Mouse (Mus musculus) bone marrow, adult 2 months (tissue): ENCODE results near the gene Prr9. TPM values are rescaled to one million over a fixed set of nuclear protein-coding genes. Genes with fewer than 3 reads are reported as not detected.

Source experiments
- H3K27ac ChIP-seq: fragments of 200-500 bp; 2 replicates; pipeline ENCODE4 v1.5.1; 2012; ENCODE audit warnings: low read depth, mild to moderate bottlenecking, control low read depth, inconsistent platforms, low read length; ENCODE audit not compliant: control insufficient read depth, poor library complexity, insufficient read depth
- H3K4me1 ChIP-seq: fragments of 200-500 bp; 2 replicates; pipeline ENCODE4 v1.6.1; 2011; ENCODE audit warnings: low read length; ENCODE audit not compliant: control insufficient read depth, insufficient read depth
- H3K4me3 ChIP-seq: fragments of 200-500 bp; replicated peaks from 2 replicates; pipeline ENCODE3; 2011; ENCODE audit warnings: mild to moderate bottlenecking, low read depth, low read length, control low read depth; ENCODE audit not compliant: control insufficient read depth
- CTCF ChIP-seq: fragments of 200-500 bp; IDR thresholded peaks from 2 replicates; pipeline ENCODE4 v1.5.1; 2011; ENCODE audit warnings: low read length, control low read depth; ENCODE audit not compliant: control insufficient read depth, insufficient read depth
- POLR2A ChIP-seq: fragments of 200-500 bp; IDR thresholded peaks from 2 replicates; pipeline ENCODE4 v1.6.1; 2011; ENCODE audit warnings: low read depth, mild to moderate bottlenecking, control low read depth, low read length, borderline replicate concordance; ENCODE audit not compliant: control insufficient read depth
- WGBS: fragments of 180-500 bp; shearing (Covaris S2); methylation state at CpG from one replicate; pipeline ENCODE4 v1.1.7; 2018; 5-methylcytosine and 5-hydroxymethylcytosine counted together
- polyA plus RNA-seq: library from polyadenylated mRNA; stranded (reverse); fragments of >200 nt; gene quantifications from 2 replicates; pipeline ENCODE4 v1.2.4, GENCODE M21; 2011; ENCODE audit warnings: low replicate concordance; ENCODE audit not compliant: missing spikeins, insufficient read depth, insufficient read length

The Prr9 gene
- polyA plus RNA-seq = not detected in 2 replicates

GRCm38 (mm10) chr3:92123847-92124246 lies at the start of gene Prr9:
Prr9 (minus strand) TSS chr3:92123947.
- Histone ChIP-seq H3K4me1 (no peaks in the 10 kb centered on the region), H3K27ac (no peak within 1 kb of the TSS), H3K4me3 (no peak within 1 kb of the TSS)
- no peak for TF ChIP-seq CTCF
- no peak for TF ChIP-seq POLR2A
- WGBS = 80% methylated on average over 5 of the region's 5 CpGs

GRCm38 (mm10) chr3:92169847-92170246 lies 46.1 kb upstream of the Prr9 start:
- H3K4me1 ChIP-seq = no peaks in the 10 kb centered on the region
- H3K4me3 ChIP-seq = no peak overlapping the region
- H3K27ac ChIP-seq = no peak overlapping the region
- WGBS = 82% methylated on average over 3 of the region's 3 CpGs
- TF ChIP-seq POLR2A = no peak
- no peak for TF ChIP-seq CTCF

- H3K4me3 ChIP-seq = no peak overlapping the region
- H3K27ac ChIP-seq = no peak overlapping the region
- TF ChIP-seq POLR2A = no peak
- TF ChIP-seq CTCF = no peak
- no peaks in the 10 kb centered on the region for H3K4me1 ChIP-seq
Measured at GRCm38 (mm10) chr3:92153322-92153721, 29.6 kb upstream of the Prr9 start.

- Histone ChIP-seq H3K4me1 (no peaks in the 10 kb centered on the region), H3K4me3 (no peak overlapping the region), H3K27ac (no peak overlapping the region)
- WGBS = 22% methylated on average over 8 of the region's 8 CpGs
- TF ChIP-seq CTCF (peak; percentile 37; the same call in 1 of the 2 replicates), POLR2A (no peak)
Measured at GRCm38 (mm10) chr3:92150631-92151277, 27.0 kb upstream of the Prr9 start.

GRCm38 (mm10) chr3:92147913-92148312 lies 24.2 kb upstream of the Prr9 start:
- 69% methylated on average over 5 of the region's 5 CpGs for WGBS
- no peak overlapping the region for H3K27ac ChIP-seq
- TF ChIP-seq POLR2A = no peak
- no peak for TF ChIP-seq CTCF

GRCm38 (mm10) chr3:92147420-92147819 lies 23.7 kb upstream of the Prr9 start:
- WGBS = 38% methylated on average over 2 of the region's 2 CpGs
- Histone ChIP-seq H3K27ac (no peak overlapping the region), H3K4me3 (no peak overlapping the region), H3K4me1 (no peaks in the 10 kb centered on the region)
- TF ChIP-seq CTCF (no peak), POLR2A (no peak)

More at GRCm38 (mm10) chr3:92147913-92148312, 24.2 kb upstream of the Prr9 start:
- H3K4me3 ChIP-seq = no peak overlapping the region
- no peaks in the 10 kb centered on the region for H3K4me1 ChIP-seq

- 47% methylated on average over 1 of the region's 1 CpGs for WGBS
- Histone ChIP-seq H3K27ac (no peak within 1 kb of the TSS), H3K4me1 (no peaks in the 10 kb centered on the region), H3K4me3 (no peak within 1 kb of the TSS)
- TF ChIP-seq POLR2A (no peak), CTCF (no peak)
Measured at GRCm38 (mm10) chr3:92142644-92143043, 18.9 kb upstream of the Prr9 start, which contains the start of gene Lelp1. Lelp1 (minus strand) TSS chr3:92142744.

GRCm38 (mm10) chr3:92120902-92121301 lies 2.8 kb downstream of the Prr9 start:
- TF ChIP-seq CTCF (no peak), POLR2A (no peak)
- H3K27ac ChIP-seq = no peak overlapping the region
- H3K4me1 ChIP-seq = no peaks in the 10 kb centered on the region
- 80% methylated on average over 3 of the region's 3 CpGs for WGBS
- no peak overlapping the region for H3K4me3 ChIP-seq

GRCm38 (mm10) chr3:92117930-92118329 lies 5.8 kb downstream of the Prr9 start:
- no peak overlapping the region for H3K27ac ChIP-seq
- no peaks in the 10 kb centered on the region for H3K4me1 ChIP-seq
- no peak for TF ChIP-seq CTCF
- TF ChIP-seq POLR2A = no peak
- 31% methylated on average over 3 of the region's 3 CpGs for WGBS
- H3K4me3 ChIP-seq = no peak overlapping the region
